Comparison of ENCODE assay signal across 18 mouse cellular contexts in genomic region chr14:77285453-77285852, GRCm38 (mm10).
"Had no signal": no experiment of that assay in that cellular context is flagged by ENCODE, and none has a peak within 500 bp of the region (broad histone marks: within the 10 kb centered on the region; RNA-seq: fewer than 3 reads in every experiment).

No protein-coding gene starts in this region.

- H3K4me1 ChIP-seq: limb, embryonic 10.5 days; limb, embryonic 13.5 days; liver, embryonic 12.5 days; liver, embryonic 15.5 days; lung, embryonic 15.5 days; megakaryocyte, embryonic 14.5 days had no signal

- ATAC-seq: liver, embryonic 12.5 days; midbrain, embryonic 13.5 days; midbrain, embryonic 16.5 days had no signal

- H3K27ac ChIP-seq: limb, embryonic 10.5 days; limb, embryonic 13.5 days; liver, embryonic 12.5 days; liver, embryonic 15.5 days; lung, embryonic 15.5 days; midbrain, embryonic 10.5 days; midbrain, embryonic 13.5 days; stomach, postnatal 0 days had no signal

- H3K4me3 ChIP-seq: limb, embryonic 10.5 days; limb, embryonic 13.5 days; liver, embryonic 12.5 days; liver, embryonic 15.5 days; lung, embryonic 15.5 days; megakaryocyte, embryonic 14.5 days; midbrain, embryonic 10.5 days; midbrain, embryonic 13.5 days had no signal

- DNase-seq: kidney, adult 2 months; kidney, postnatal 10 days; kidney, postnatal 36 days; liver; lung, adult 18-20 months; lung, postnatal 10 days; lung, postnatal 36 days; thymus, postnatal 25 days had no signal

- H3K4me2 ChIP-seq: limb, embryonic 13.5 days; liver, embryonic 12.5 days; liver, embryonic 15.5 days; lung, embryonic 15.5 days; midbrain, embryonic 13.5 days had no signal

- H3K27me3 ChIP-seq: limb, embryonic 13.5 days; liver, embryonic 12.5 days; liver, embryonic 15.5 days; lung, embryonic 15.5 days; megakaryocyte, embryonic 14.5 days; midbrain, embryonic 13.5 days had no signal

- H3K9me3 ChIP-seq: limb, embryonic 10.5 days; limb, embryonic 13.5 days; liver, embryonic 12.5 days; liver, embryonic 15.5 days; lung, embryonic 15.5 days; midbrain, embryonic 10.5 days; midbrain, embryonic 13.5 days had no signal

- H3K36me3 ChIP-seq: limb, embryonic 10.5 days; limb, embryonic 13.5 days; liver, embryonic 12.5 days; liver, embryonic 15.5 days; lung, embryonic 15.5 days; midbrain, embryonic 10.5 days; midbrain, embryonic 13.5 days had no signal

- H3K9ac ChIP-seq: limb, embryonic 13.5 days; liver, embryonic 12.5 days; liver, embryonic 15.5 days; lung, embryonic 15.5 days; midbrain, embryonic 13.5 days had no signal
